Mouse (Mus musculus) heart, adult 9 months (tissue): Measurements from ENCODE around the gene Qrich1.

Experiments used
- DNase-seq, 2 experiments: peaks; one replicate each; pipeline ENCODE4 v3.0.0; 2022; ENCODE audit warnings: low spot score in 2 of 2

Gene Qrich1

DNA sequence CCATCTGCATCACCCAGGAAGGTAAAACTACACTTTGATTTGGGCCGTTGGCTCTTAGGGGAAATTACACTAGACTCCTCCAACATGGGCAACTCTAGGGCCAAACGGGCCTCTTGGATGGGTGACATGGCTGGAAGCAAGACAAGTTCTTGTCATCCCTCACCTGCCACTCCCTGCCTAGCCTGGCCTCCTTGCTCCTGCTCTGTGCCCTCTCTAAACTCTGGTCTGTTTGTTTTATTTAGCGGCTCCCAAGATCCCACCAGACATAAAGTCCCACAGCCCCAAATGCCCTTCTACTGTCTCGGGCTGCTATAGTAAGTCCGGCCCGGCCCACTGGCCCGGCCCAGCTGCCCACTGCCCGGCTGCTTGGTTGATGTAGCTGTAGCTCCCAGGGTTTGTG lies 47.1 kb downstream of the Qrich1 start:
- DNase-seq = no peak

- no peak for DNase-seq
These were observed 47.5 kb downstream of the Qrich1 start for GRCm38 (mm10) chr9:108564131-108564530.

- DNase-seq = no peak
These were observed 49.5 kb downstream of the Qrich1 start for GRCm38 (mm10) chr9:108565881-108566814.

GRCm38 (mm10) chr9:108566815-108567776 lies 50.5 kb downstream of the Qrich1 start, which contains the start of gene Ndufaf3:
TSS of gene Ndufaf3 (minus strand) at chr9:108567434.
- peak; percentile 95 to 96 for DNase-seq

DNA sequence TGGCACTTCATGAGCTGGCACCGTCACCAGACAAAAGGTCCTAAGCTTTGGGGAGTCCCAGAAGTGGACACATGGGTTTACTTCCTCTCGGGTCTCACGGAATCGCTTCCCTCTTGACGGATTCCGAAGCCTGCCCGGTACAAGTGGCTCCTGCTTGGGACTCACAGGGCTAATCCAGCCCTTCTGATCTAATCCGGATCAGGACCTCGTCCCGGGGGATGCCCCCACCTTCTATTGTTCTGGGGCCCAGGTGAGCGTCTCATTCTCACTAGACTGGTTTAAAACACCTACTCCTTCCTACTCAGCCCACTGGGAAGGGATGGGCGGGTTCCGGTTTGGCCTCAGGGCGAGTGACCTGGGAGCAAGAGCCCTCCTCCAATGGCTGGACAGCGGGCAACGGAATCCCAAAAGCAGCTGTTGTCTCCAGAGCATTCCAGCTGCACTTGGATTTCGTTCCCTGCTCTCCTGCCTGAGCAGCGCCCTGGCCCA lies 51.4 kb downstream of the Qrich1 start:
- peak in 1 of 2 experiments; percentile 66 for DNase-seq

GRCm38 (mm10) chr9:108568511-108568921 lies 51.9 kb downstream of the Qrich1 start:
- DNase-seq = no peak

DNA sequence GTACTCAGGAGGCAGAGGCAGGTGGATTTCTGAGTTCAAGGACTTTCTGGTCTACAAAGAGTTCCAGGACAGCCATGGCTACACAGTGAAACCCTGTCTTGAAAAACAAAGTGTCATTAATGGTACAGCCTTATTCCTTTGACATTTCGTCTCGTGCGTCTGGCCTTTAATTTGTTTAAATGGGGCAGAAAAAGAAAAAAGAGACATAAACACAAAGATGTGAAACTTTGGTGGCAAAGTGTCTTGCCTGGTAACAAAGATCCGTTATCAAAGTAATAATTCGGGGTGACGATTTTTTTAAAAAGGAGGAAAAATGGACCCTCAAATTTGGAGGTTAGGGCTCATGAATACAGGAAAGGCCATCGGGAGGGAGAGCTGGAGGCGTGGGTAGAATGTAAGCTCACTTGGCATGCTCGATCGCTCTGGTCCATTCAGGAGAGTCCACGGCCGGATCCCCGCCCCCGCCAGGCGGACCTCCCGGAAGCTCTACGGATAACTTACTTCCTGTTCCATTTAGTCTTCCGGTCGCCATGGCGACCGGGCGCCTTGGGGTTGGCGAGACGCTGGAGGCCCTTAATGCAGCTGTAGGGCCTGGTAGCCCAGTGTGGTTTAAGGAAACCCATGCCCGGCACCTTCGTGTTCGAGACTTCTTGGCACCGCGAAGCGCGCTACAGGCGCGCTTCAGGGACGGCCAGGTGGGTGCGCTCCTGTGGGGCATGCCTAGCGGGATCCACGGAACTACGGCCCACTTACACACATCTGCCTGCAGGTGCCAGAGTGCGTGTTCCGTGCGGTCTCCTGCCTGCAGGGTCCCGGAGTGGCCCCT lies 53.0 kb downstream of the Qrich1 start, which contains the start of gene Dalrd3:
Dalrd3 (plus strand) TSS at position 506 of the 826 bp plus-strand sequence.
- DNase-seq = peak; percentile 89 to 91

DNA sequence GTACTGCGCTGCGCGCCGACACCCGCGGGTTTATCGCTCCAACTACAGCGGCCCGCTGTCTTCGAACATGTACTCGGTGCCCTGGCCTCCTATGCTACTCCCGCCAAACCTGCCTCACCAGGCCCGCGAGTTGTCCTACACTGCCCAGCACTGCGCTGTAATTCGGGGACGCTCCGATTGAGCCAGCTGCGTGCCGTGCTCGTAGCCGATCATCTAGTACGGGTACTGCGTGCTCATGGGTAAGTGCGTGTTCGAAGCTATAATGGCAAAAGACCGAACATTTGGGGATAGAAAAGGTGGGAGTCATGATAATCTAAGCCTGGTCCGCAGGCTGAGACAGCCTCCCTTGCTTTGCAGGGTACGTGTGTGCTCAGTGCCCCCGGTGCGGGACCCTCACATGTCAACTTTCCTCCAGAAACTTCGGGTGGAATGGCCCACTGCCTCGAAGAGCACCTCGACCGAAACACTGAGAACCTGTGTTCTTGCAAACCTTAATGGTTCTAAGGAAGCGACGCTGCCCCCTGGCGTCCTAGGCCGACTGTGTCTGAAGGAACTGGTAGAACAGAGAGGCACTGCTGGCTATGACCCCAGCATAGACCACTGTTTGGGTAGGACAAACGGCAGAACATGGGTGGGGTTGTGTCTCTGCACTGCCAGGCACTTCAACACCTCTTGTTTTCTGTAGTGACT lies 53.7 kb downstream of the Qrich1 start:
- DNase-seq = peak in 1 of 2 experiments; percentile 67

GRCm38 (mm10) chr9:108571401-108571973 lies 54.9 kb downstream of the Qrich1 start:
- DNase-seq = no peak

- no peak for DNase-seq
These were observed 55.7 kb downstream of the Qrich1 start for GRCm38 (mm10) chr9:108572321-108572720.

DNA sequence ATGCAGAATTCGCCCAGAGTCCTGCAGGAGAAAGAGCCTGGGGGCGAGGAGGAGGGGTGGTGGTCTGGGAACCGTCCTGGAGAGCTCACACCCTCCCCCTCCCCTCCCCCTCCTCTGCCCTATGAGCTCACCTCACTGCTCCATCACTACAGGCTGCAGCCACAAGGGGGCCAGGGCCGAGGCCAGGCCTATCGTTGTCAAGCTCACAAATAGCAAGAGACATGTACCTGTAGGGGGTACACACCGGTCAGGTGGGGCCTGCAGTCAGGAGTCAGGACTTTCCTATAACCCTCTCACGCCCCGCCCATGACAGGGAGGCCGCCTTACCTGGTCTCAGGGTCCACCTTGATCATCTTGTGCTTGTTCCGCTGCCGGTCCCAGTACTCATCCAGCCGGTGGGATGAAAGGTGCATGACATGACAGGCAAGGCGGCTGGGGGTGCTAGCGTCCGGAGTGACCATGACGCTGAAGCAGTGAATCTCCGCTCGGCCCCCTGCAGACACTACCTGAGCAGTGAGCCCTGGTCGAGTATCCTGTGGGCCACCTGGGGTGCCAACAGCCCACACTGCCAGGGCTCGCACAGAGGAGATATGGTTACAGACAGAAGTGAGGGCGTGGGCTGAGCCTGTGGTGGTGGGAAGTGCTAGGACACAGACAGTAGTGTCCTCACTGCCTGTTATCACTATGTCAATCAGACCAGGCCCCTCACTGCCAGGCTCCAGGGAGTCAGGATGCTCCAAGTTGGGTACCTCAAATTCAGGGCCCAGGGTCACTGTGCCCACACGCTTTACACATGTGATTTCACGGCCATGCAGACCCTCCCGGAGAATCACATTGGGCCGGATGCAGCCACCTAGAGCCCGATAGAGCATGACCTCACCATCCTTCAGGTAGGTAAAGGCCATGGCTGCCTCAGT lies 57.4 kb downstream of the Qrich1 start:
- no peak for DNase-seq

GRCm38 (mm10) chr9:108574921-108575320 lies 58.3 kb downstream of the Qrich1 start:
- no peak for DNase-seq

GRCm38 (mm10) chr9:108575321-108576297 lies 59.0 kb downstream of the Qrich1 start:
- no peak for DNase-seq

GRCm38 (mm10) chr9:108577025-108577424 lies 60.4 kb downstream of the Qrich1 start:
- no peak for DNase-seq

- DNase-seq = peak; percentile 30 to 51
These were observed 61.4 kb downstream of the Qrich1 start for GRCm38 (mm10) chr9:108577934-108578544.

- peak; percentile 91 to 93 for DNase-seq
These were observed 62.1 kb downstream of the Qrich1 start, which contains the start of gene Wdr6 for GRCm38 (mm10) chr9:108578545-108579343. TSS of gene Wdr6 (minus strand) at chr9:108578739.
